8 mouse cellular contexts compared by ENCODE assay signal in the genomic region with DNA sequence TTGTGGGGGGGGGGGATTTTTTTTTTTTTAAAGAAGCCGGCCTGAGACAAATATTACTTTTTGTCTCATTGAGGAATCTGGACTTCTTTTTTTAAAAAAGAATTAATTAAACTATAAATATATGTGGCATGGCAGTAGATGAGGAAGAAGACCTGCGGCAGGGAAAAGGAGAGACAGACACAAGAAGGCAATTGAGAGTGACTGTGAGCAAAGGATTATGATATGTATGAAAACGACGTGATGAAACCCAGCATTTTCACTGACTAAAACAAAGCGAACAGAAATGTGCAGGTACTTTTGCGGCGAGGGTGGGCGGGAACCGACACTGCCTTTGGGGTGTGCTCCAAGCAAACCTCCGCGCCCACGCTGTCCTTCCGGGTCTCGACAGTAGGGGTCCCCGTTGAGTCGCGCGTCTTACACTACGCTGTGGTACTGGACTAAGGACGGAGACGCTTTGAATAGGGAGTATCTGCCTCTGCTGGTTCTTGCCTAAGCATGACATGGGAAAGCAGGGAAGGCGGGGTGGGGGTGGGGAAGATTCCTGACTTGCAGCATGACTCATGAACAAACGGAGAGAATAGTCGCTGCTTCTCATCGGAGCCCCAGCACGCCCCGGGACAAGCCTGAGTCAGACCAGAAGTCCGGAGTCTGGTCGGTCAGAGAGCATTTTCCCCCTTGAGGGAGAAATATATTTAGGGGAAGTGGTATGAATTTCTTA. TPM values are rescaled to one million over a fixed set of nuclear protein-coding genes. Genes with fewer than 3 reads are reported as not detected.
DNase-seq lines count a peak whose midpoint lies in the region; ATAC-seq lines count a peak whose summit lies in the region.

No protein-coding gene starts in this region.

- WGBS in embryonic facial prominence, embryonic 15.5 days = 3% methylated on average over 29 of the region's 29 CpGs
- WGBS in kidney, embryonic 14.5 days = 5% methylated on average over 29 of the region's 29 CpGs
- 5% methylated on average over 29 of the region's 29 CpGs for WGBS in limb, embryonic 15.5 days

- peak; percentile 94 for ATAC-seq in embryonic facial prominence, embryonic 15.5 days (ENCODE audit: insufficient number of reproducible peaks, low FRiP score, low TSS enrichment, low read depth)
- ATAC-seq in kidney, embryonic 14.5 days (ENCODE audit: low FRiP score, low TSS enrichment) = peak; percentile 96
- ATAC-seq in limb, embryonic 15.5 days (ENCODE audit: insufficient number of reproducible peaks, low FRiP score, low TSS enrichment, low read depth) = peak; percentile 96

- 0 out of 2 replicates have a peak, but pooled peaks cover 5% of the 10 kb centered on the region for H3K9me3 ChIP-seq in embryonic facial prominence, embryonic 15.5 days (replicated peaks)
- no peaks in the 10 kb centered on the region for H3K9me3 ChIP-seq in kidney, embryonic 14.5 days (ENCODE audit: control insufficient read depth, low read length)
- H3K9me3 ChIP-seq in limb, embryonic 15.5 days = no peaks in the 10 kb centered on the region

- DNase-seq in 3T3-L1 (ENCODE audit: low read depth, low spot score) = peak; percentile 100
- DNase-seq in adrenal gland, postnatal 4 days (ENCODE audit: low spot score in 2 of 2) = peak; percentile 76 to 85
- DNase-seq in heart, adult 9 months (ENCODE audit: low spot score in 2 of 2) = peak; percentile 86 to 93
- DNase-seq in monocyte, adult 2 months (ENCODE audit: low read depth in 1 of 2, low spot score in 2 of 2) = peak; percentile 58 to 74
- peak; percentile 75 to 80 for DNase-seq in spleen, postnatal 36 days (ENCODE audit: low spot score in 2 of 2)

- peak overlapping the region; percentile 23; the same call in 1 of the 2 replicates for H3K9ac ChIP-seq in embryonic facial prominence, embryonic 15.5 days
- no peak overlapping the region for H3K9ac ChIP-seq in kidney, embryonic 14.5 days (ENCODE audit: low read depth, low read length)
- no peak overlapping the region for H3K9ac ChIP-seq in limb, embryonic 15.5 days

- H3K36me3 ChIP-seq in embryonic facial prominence, embryonic 15.5 days = no peaks in the 10 kb centered on the region
- H3K36me3 ChIP-seq in kidney, embryonic 14.5 days (ENCODE audit: control insufficient read depth, insufficient read depth, low read length) = no peaks in the 10 kb centered on the region
- H3K36me3 ChIP-seq in limb, embryonic 15.5 days = no peaks in the 10 kb centered on the region

- H3K27me3 ChIP-seq in embryonic facial prominence, embryonic 15.5 days = no peaks in the 10 kb centered on the region
- no peaks in the 10 kb centered on the region for H3K27me3 ChIP-seq in kidney, embryonic 14.5 days (ENCODE audit: control insufficient read depth, insufficient read depth, low read length)
- no peaks in the 10 kb centered on the region for H3K27me3 ChIP-seq in limb, embryonic 15.5 days

- H3K4me2 ChIP-seq in embryonic facial prominence, embryonic 15.5 days (replicated peaks) = peak overlapping the region; percentile 56
- H3K4me2 ChIP-seq in kidney, embryonic 14.5 days (replicated peaks; ENCODE audit: low read depth, low read length) = peak overlapping the region; percentile 44
- peak overlapping the region; percentile 59 for H3K4me2 ChIP-seq in limb, embryonic 15.5 days

- peaks cover 14% of the 10 kb centered on the region for H3K4me1 ChIP-seq in embryonic facial prominence, embryonic 15.5 days
- H3K4me1 ChIP-seq in kidney, embryonic 14.5 days (ENCODE audit: control insufficient read depth, insufficient read depth, low read length) = no peaks in the 10 kb centered on the region
- H3K4me1 ChIP-seq in limb, embryonic 15.5 days = no peaks in the 10 kb centered on the region; the same call in 1 of the 2 replicates

- H3K27ac ChIP-seq in embryonic facial prominence, embryonic 15.5 days (replicated peaks) = 0 out of 2 replicates have a peak overlapping the region, but pooled peaks have one; percentile 34
- no peak overlapping the region for H3K27ac ChIP-seq in kidney, embryonic 14.5 days (ENCODE audit: low read depth, low read length)
- H3K27ac ChIP-seq in limb, embryonic 15.5 days = no peak overlapping the region

- H3K4me3 ChIP-seq in embryonic facial prominence, embryonic 15.5 days (replicated peaks) = peak overlapping the region; percentile 35
- H3K4me3 ChIP-seq in kidney, embryonic 14.5 days (ENCODE audit: low read length) = peak overlapping the region; percentile 24; the same call in 1 of the 2 replicates
- peak overlapping the region; percentile 33 for H3K4me3 ChIP-seq in limb, embryonic 15.5 days

RNA-seq across cellular contexts. Expression of gene Ercc4, which starts 50.6 kb away (rescaled TPM):
- 10 to 100 TPM; 22.8 to 25.8 TPM for total RNA-seq in adrenal gland, postnatal 4 days (2021)
- 12.2 and 13.2 TPM in 2 replicates for polyA plus RNA-seq in embryonic facial prominence, embryonic 15.5 days (2015; fragmentation: Nextera tagmentation; extraction: Ambion mirVana)
- polyA plus RNA-seq in kidney, embryonic 14.5 days (2014; fragmentation: Nextera tagmentation; extraction: Ambion mirVana) = 9.7 and 16.1 TPM in 2 replicates
- 12.8 and 13.5 TPM in 2 replicates for polyA plus RNA-seq in limb, embryonic 15.5 days (2015; fragmentation: Nextera tagmentation; extraction: Ambion mirVana)
